Mouse (Mus musculus) kidney, embryonic 16.5 days (tissue): ENCODE results near the gene Mslnl. TPM values are rescaled to one million over a fixed set of nuclear protein-coding genes. Genes with fewer than 3 reads are reported as not detected.

Experiments
- ATAC-seq: fragments of 200-750 bp; cut with Nextera tagmentation; 2 replicates; pipeline ENCODE4 v1.8.0; 2017; ENCODE audit warnings: moderate TSS enrichment; ENCODE audit not compliant: low FRiP score, low TSS enrichment
- H3K27ac ChIP-seq: fragments of 300-500 bp; sonication (generic); 2 replicates; pipeline ENCODE4 v1.5.1; 2014; ENCODE audit warnings: low read length
- H3K27me3 ChIP-seq: fragments of 300-500 bp; sonication (generic); 2 replicates; pipeline ENCODE4 v1.6.1; 2014; ENCODE audit warnings: low read length, control low read depth, mixed read lengths; ENCODE audit not compliant: insufficient read depth
- H3K36me3 ChIP-seq: fragments of 300-500 bp; sonication (generic); 2 replicates; pipeline ENCODE4 v1.6.1; 2014; ENCODE audit warnings: low read length, control low read depth, mixed read lengths; ENCODE audit not compliant: insufficient read depth
- H3K4me1 ChIP-seq: fragments of 300-500 bp; sonication (generic); 2 replicates; pipeline ENCODE4 v1.6.1; 2014; ENCODE audit warnings: low read length, control low read depth, mixed read lengths; ENCODE audit not compliant: insufficient read depth
- H3K4me2 ChIP-seq: fragments of 300-500 bp; sonication (generic); replicated peaks from 2 replicates; pipeline ENCODE4 v1.6.1; 2014; ENCODE audit warnings: low read depth, low read length
- H3K4me3 ChIP-seq: fragments of 300-500 bp; sonication (generic); 2 replicates; pipeline ENCODE4 v1.5.1; 2014; ENCODE audit warnings: mild to moderate bottlenecking, low read length
- H3K9ac ChIP-seq: fragments of 300-500 bp; sonication (generic); replicated peaks from 2 replicates; pipeline ENCODE4 v1.6.1; 2014; ENCODE audit warnings: low read length
- H3K9me3 ChIP-seq: fragments of 300-500 bp; sonication (generic); 2 replicates; pipeline ENCODE4 v1.6.1; 2016; ENCODE audit warnings: low read length, control low read depth
- WGBS: fragments of 180-500 bp; shearing (Covaris S2); extraction: QIAGEN DNeasy Blood & Tissue Kit; methylation state at CpG from one replicate; pipeline ENCODE4 v1.1.7; 2014; 5-methylcytosine and 5-hydroxymethylcytosine counted together
- polyA plus RNA-seq: library from polyadenylated mRNA; unstranded; fragments of >200 nt; fragmentation: Nextera tagmentation; extraction: Ambion mirVana; gene quantifications from 2 replicates; pipeline ENCODE4 v1.2.1, GENCODE M21; 2015

Mslnl gene
- polyA plus RNA-seq, 1 experiment from 2014 or later, result not detected

- H3K4me1 ChIP-seq, result peaks cover 15% of the 10 kb centered on the region
- peaks cover 18% of the 10 kb centered on the region for H3K27me3 ChIP-seq
- peak; percentile 62; the same call in 1 of the 2 replicates for ATAC-seq
- H3K27ac ChIP-seq, result no peak within 1 kb of the TSS
- peak within 1 kb of the TSS; percentile 66 for H3K4me2 ChIP-seq
- 2% methylated on average over 45 of the region's 45 CpGs for WGBS
- peak within 1 kb of the TSS; percentile 44 for H3K4me3 ChIP-seq
- peak within 1 kb of the TSS; percentile 61 for H3K9ac ChIP-seq
- peaks cover 22% of the 10 kb centered on the region for H3K36me3 ChIP-seq
- H3K9me3 ChIP-seq, result no peaks in the 10 kb centered on the region
These were observed 18.9 kb upstream of the Mslnl start, which contains the start of gene Gng13 for GRCm38 (mm10) chr17:25716711-25717637. Gene Gng13 (plus strand): TSS chr17:25717171.

GRCm38 (mm10) chr17:25717691-25718090 is 18.2 kb upstream of the Mslnl start:
- Histone ChIP-seq H3K27ac (no peak overlapping the region), H3K9me3 (no peaks in the 10 kb centered on the region), H3K36me3 (peaks cover 27% of the 10 kb centered on the region), H3K4me1 (peaks cover 15% of the 10 kb centered on the region), H3K4me2 (peak overlapping the region; percentile 66), H3K9ac (peak overlapping the region; percentile 61), H3K27me3 (peaks cover 18% of the 10 kb centered on the region), H3K4me3 (peak overlapping the region; percentile 44)
- WGBS, result 11% methylated on average over 6 of the region's 6 CpGs
- peak; percentile 27; the same call in 1 of the 2 replicates for ATAC-seq

GRCm38 (mm10) chr17:25721476-25721875 is 14.4 kb upstream of the Mslnl start:
- 92% methylated on average over 5 of the region's 5 CpGs for WGBS
- H3K36me3 ChIP-seq, result peaks cover 33% of the 10 kb centered on the region

GRCm38 (mm10) chr17:25723470-25723869 is 12.4 kb upstream of the Mslnl start:
- H3K4me1 ChIP-seq, result peaks cover 17% of the 10 kb centered on the region
- H3K27ac ChIP-seq, result no peak overlapping the region
- H3K9me3 ChIP-seq, result no peaks in the 10 kb centered on the region
- H3K9ac ChIP-seq, result no peak overlapping the region
- H3K4me2 ChIP-seq, result no peak overlapping the region
- ATAC-seq, result no peak
- 94% methylated on average over 19 of the region's 19 CpGs for WGBS
- H3K4me3 ChIP-seq, result no peak overlapping the region
- H3K27me3 ChIP-seq, result no peaks in the 10 kb centered on the region; the same call in 1 of the 2 replicates
- peaks cover 33% of the 10 kb centered on the region for H3K36me3 ChIP-seq

More at GRCm38 (mm10) chr17:25721476-25721875, 14.4 kb upstream of the Mslnl start:
- H3K9me3 ChIP-seq, result no peaks in the 10 kb centered on the region
- no peak overlapping the region for H3K4me3 ChIP-seq
- H3K9ac ChIP-seq, result no peak overlapping the region
- peaks cover 12% of the 10 kb centered on the region for H3K27me3 ChIP-seq
- H3K4me1 ChIP-seq, result peaks cover 17% of the 10 kb centered on the region
- H3K4me2 ChIP-seq, result no peak overlapping the region
- no peak overlapping the region for H3K27ac ChIP-seq
- no peak for ATAC-seq

- H3K4me2 ChIP-seq, result no peak overlapping the region
- H3K9me3 ChIP-seq, result no peaks in the 10 kb centered on the region
- no peak for ATAC-seq
- H3K9ac ChIP-seq, result no peak overlapping the region
- peaks cover 19% of the 10 kb centered on the region for H3K4me1 ChIP-seq
- H3K4me3 ChIP-seq, result no peak overlapping the region
- no peaks in the 10 kb centered on the region for H3K27me3 ChIP-seq
- peaks cover 33% of the 10 kb centered on the region for H3K36me3 ChIP-seq
- no peak overlapping the region for H3K27ac ChIP-seq
- 80% methylated on average over 7 of the region's 7 CpGs for WGBS
These were observed 11.9 kb upstream of the Mslnl start for GRCm38 (mm10) chr17:25723919-25724318.

GRCm38 (mm10) chr17:25725264-25725663 is 10.6 kb upstream of the Mslnl start:
- Histone ChIP-seq H3K9me3 (no peaks in the 10 kb centered on the region), H3K27me3 (no peaks in the 10 kb centered on the region), H3K4me2 (no peak overlapping the region), H3K4me1 (peaks cover 19% of the 10 kb centered on the region), H3K27ac (no peak overlapping the region), H3K4me3 (no peak overlapping the region), H3K36me3 (peaks cover 26% of the 10 kb centered on the region), H3K9ac (0 out of 2 replicates have a peak overlapping the region, but pooled peaks have one; percentile 14)
- ATAC-seq, result no peak
- WGBS, result 83% methylated on average over 6 of the region's 6 CpGs

- no peaks in the 10 kb centered on the region for H3K9me3 ChIP-seq
- under 1% methylated on average over 37 of the region's 37 CpGs for WGBS
- ATAC-seq, result peak; percentile 98
- H3K4me2 ChIP-seq, result peak within 1 kb of the TSS; percentile 94
- H3K9ac ChIP-seq, result peak within 1 kb of the TSS; percentile 83
- H3K4me3 ChIP-seq, result peak within 1 kb of the TSS; percentile 64
- 0 out of 2 replicates have a peak within 1 kb of the TSS, but pooled peaks have one; percentile 49 for H3K27ac ChIP-seq
- no peaks in the 10 kb centered on the region for H3K27me3 ChIP-seq
- peaks cover 17% of the 10 kb centered on the region; the same call in 1 of the 2 replicates for H3K36me3 ChIP-seq
- peaks cover 19% of the 10 kb centered on the region for H3K4me1 ChIP-seq
These were observed 8.4 kb upstream of the Mslnl start, which contains the start of the genes Chtf18 and Rpusd1 for GRCm38 (mm10) chr17:25727265-25728008. Gene Chtf18 (minus strand): TSS chr17:25727419. Gene Rpusd1 (plus strand): TSS chr17:25727670.

- 20% methylated on average over 4 of the region's 4 CpGs for WGBS
- H3K4me2 ChIP-seq, result peak overlapping the region; percentile 94
- H3K27me3 ChIP-seq, result no peaks in the 10 kb centered on the region
- peaks cover 19% of the 10 kb centered on the region for H3K4me1 ChIP-seq
- peak overlapping the region; percentile 64 for H3K4me3 ChIP-seq
- H3K27ac ChIP-seq, result 0 out of 2 replicates have a peak overlapping the region, but pooled peaks have one; percentile 49
- peak; percentile 5 for ATAC-seq
- peak overlapping the region; percentile 80 for H3K9ac ChIP-seq
- peaks cover 17% of the 10 kb centered on the region; the same call in 1 of the 2 replicates for H3K36me3 ChIP-seq
- H3K9me3 ChIP-seq, result no peaks in the 10 kb centered on the region
These were observed 7.9 kb upstream of the Mslnl start for GRCm38 (mm10) chr17:25728009-25728270.

- no peaks in the 10 kb centered on the region for H3K9me3 ChIP-seq
- no peak overlapping the region for H3K9ac ChIP-seq
- H3K4me1 ChIP-seq, result peaks cover 9% of the 10 kb centered on the region
- no peak for ATAC-seq
- no peaks in the 10 kb centered on the region for H3K27me3 ChIP-seq
- H3K4me2 ChIP-seq, result no peak overlapping the region
- peaks cover 11% of the 10 kb centered on the region; the same call in 1 of the 2 replicates for H3K36me3 ChIP-seq
- no peak overlapping the region for H3K4me3 ChIP-seq
- WGBS, result 21% methylated on average over 2 of the region's 2 CpGs
- H3K27ac ChIP-seq, result no peak overlapping the region
These were observed 3.8 kb upstream of the Mslnl start for GRCm38 (mm10) chr17:25732082-25732481.
